Mouse (Mus musculus): ENCODE measurements around the gene Ddx19b. TPM values are rescaled to one million over a fixed set of nuclear protein-coding genes. Genes with fewer than 3 reads are reported as not detected.

The Ddx19b gene
- polyA plus RNA-seq, 1 experiment from 2014 or later, result 7.4 TPM

GRCm38 (mm10) chr8:111061688-111062071, 30.1 kb upstream of the Ddx19b start:
- 1% methylated on average over 14 of the region's 14 CpGs for WGBS
- no peaks in the 10 kb centered on the region for H3K27me3 ChIP-seq (replicated peaks; ENCODE audit: control insufficient read depth, insufficient read depth, low read length)
- peaks cover 41% of the 10 kb centered on the region for H3K4me1 ChIP-seq (ENCODE audit: control insufficient read depth, insufficient read depth, low read length)
- peak overlapping the region; percentile 71 for H3K4me3 ChIP-seq (ENCODE audit: low read length)
- no peak for ATAC-seq
- no peaks in the 10 kb centered on the region for H3K9me3 ChIP-seq (ENCODE audit: control insufficient read depth, low read length)
- peak overlapping the region; percentile 64 for H3K9ac ChIP-seq (ENCODE audit: low read depth, low read length)
- no peaks in the 10 kb centered on the region for H3K36me3 ChIP-seq (ENCODE audit: control insufficient read depth, insufficient read depth, low read length)
- peak overlapping the region; percentile 90 for H3K4me2 ChIP-seq (ENCODE audit: low read depth, low read length)
- peak overlapping the region; percentile 31 for H3K27ac ChIP-seq (ENCODE audit: low read length)

- no peak overlapping the region for H3K27ac ChIP-seq (ENCODE audit: low read length)
These were observed 27.5 kb upstream of the Ddx19b start for GRCm38 (mm10) chr8:111058946-111059572.

GRCm38 (mm10) chr8:111056691-111057293, 25.2 kb upstream of the Ddx19b start:
- Histone ChIP-seq H3K9me3 (ENCODE audit: control insufficient read depth, low read length) (no peaks in the 10 kb centered on the region), H3K36me3 (ENCODE audit: control insufficient read depth, insufficient read depth, low read length) (peaks cover 34% of the 10 kb centered on the region), H3K9ac (ENCODE audit: low read depth, low read length) (peak overlapping the region; percentile 96), H3K4me2 (ENCODE audit: low read depth, low read length) (peak overlapping the region; percentile 89), H3K4me1 (ENCODE audit: control insufficient read depth, insufficient read depth, low read length) (peaks cover 40% of the 10 kb centered on the region), H3K27me3 (replicated peaks; ENCODE audit: control insufficient read depth, insufficient read depth, low read length) (no peaks in the 10 kb centered on the region), H3K4me3 (ENCODE audit: low read length) (peak overlapping the region; percentile 93), H3K27ac (ENCODE audit: low read length) (peak overlapping the region; percentile 92)
- ATAC-seq, result peak; percentile 66
- under 1% methylated on average over 56 of the region's 63 CpGs for WGBS

More at GRCm38 (mm10) chr8:111058946-111059572, 27.5 kb upstream of the Ddx19b start:
- H3K4me1 ChIP-seq (ENCODE audit: control insufficient read depth, insufficient read depth, low read length), result peaks cover 41% of the 10 kb centered on the region
- H3K9ac ChIP-seq (ENCODE audit: low read depth, low read length), result no peak overlapping the region
- 52% methylated on average over 2 of the region's 2 CpGs for WGBS
- peaks cover 14% of the 10 kb centered on the region for H3K36me3 ChIP-seq (ENCODE audit: control insufficient read depth, insufficient read depth, low read length)
- H3K4me2 ChIP-seq (ENCODE audit: low read depth, low read length), result no peak overlapping the region
- no peaks in the 10 kb centered on the region for H3K27me3 ChIP-seq (replicated peaks; ENCODE audit: control insufficient read depth, insufficient read depth, low read length)
- H3K4me3 ChIP-seq (ENCODE audit: low read length), result no peak overlapping the region
- no peak for ATAC-seq
- no peaks in the 10 kb centered on the region for H3K9me3 ChIP-seq (ENCODE audit: control insufficient read depth, low read length)

GRCm38 (mm10) chr8:111056158-111056663, 24.7 kb upstream of the Ddx19b start, which contains the start of gene Exosc6:
TSS of gene Exosc6 (plus strand) at chr8:111056339.
- peak within 1 kb of the TSS; percentile 96 for H3K9ac ChIP-seq (ENCODE audit: low read depth, low read length)
- H3K27ac ChIP-seq (ENCODE audit: low read length), result peak within 1 kb of the TSS; percentile 92
- peak; percentile 91 for ATAC-seq
- H3K4me2 ChIP-seq (ENCODE audit: low read depth, low read length), result peak within 1 kb of the TSS; percentile 89
- peaks cover 34% of the 10 kb centered on the region for H3K36me3 ChIP-seq (ENCODE audit: control insufficient read depth, insufficient read depth, low read length)
- H3K27me3 ChIP-seq (replicated peaks; ENCODE audit: control insufficient read depth, insufficient read depth, low read length), result no peaks in the 10 kb centered on the region
- H3K4me1 ChIP-seq (ENCODE audit: control insufficient read depth, insufficient read depth, low read length), result peaks cover 35% of the 10 kb centered on the region
- H3K4me3 ChIP-seq (ENCODE audit: low read length), result peak within 1 kb of the TSS; percentile 93
- H3K9me3 ChIP-seq (ENCODE audit: control insufficient read depth, low read length), result no peaks in the 10 kb centered on the region
- WGBS, result under 1% methylated on average over 66 of the region's 68 CpGs

GRCm38 (mm10) chr8:111055661-111056060, 24.1 kb upstream of the Ddx19b start:
- peak overlapping the region; percentile 93 for H3K4me3 ChIP-seq (ENCODE audit: low read length)
- no peak overlapping the region for H3K9ac ChIP-seq (ENCODE audit: low read depth, low read length)
- peaks cover 29% of the 10 kb centered on the region for H3K4me1 ChIP-seq (ENCODE audit: control insufficient read depth, insufficient read depth, low read length)
- H3K27ac ChIP-seq (ENCODE audit: low read length), result no peak overlapping the region
- no peaks in the 10 kb centered on the region for H3K27me3 ChIP-seq (replicated peaks; ENCODE audit: control insufficient read depth, insufficient read depth, low read length)
- 0 out of 2 replicates have a peak, but pooled peaks have one; percentile 12 for ATAC-seq
- H3K4me2 ChIP-seq (ENCODE audit: low read depth, low read length), result no peak overlapping the region
- H3K36me3 ChIP-seq (ENCODE audit: control insufficient read depth, insufficient read depth, low read length), result peaks cover 34% of the 10 kb centered on the region
- WGBS, result 69% methylated on average over 2 of the region's 2 CpGs
- H3K9me3 ChIP-seq (ENCODE audit: control insufficient read depth, low read length), result no peaks in the 10 kb centered on the region

GRCm38 (mm10) chr8:111055031-111055634, 23.6 kb upstream of the Ddx19b start:
- no peak for ATAC-seq
- WGBS, result 90% methylated on average over 17 of the region's 17 CpGs
- peaks cover 37% of the 10 kb centered on the region for H3K36me3 ChIP-seq (ENCODE audit: control insufficient read depth, insufficient read depth, low read length)

GRCm38 (mm10) chr8:111053827-111054518, 22.4 kb upstream of the Ddx19b start:
- no peak for ATAC-seq
- Histone ChIP-seq H3K9me3 (ENCODE audit: control insufficient read depth, low read length) (no peaks in the 10 kb centered on the region), H3K4me1 (ENCODE audit: control insufficient read depth, insufficient read depth, low read length) (peaks cover 17% of the 10 kb centered on the region), H3K27ac (ENCODE audit: low read length) (no peak overlapping the region), H3K27me3 (replicated peaks; ENCODE audit: control insufficient read depth, insufficient read depth, low read length) (no peaks in the 10 kb centered on the region), H3K4me3 (ENCODE audit: low read length) (no peak overlapping the region), H3K36me3 (ENCODE audit: control insufficient read depth, insufficient read depth, low read length) (peaks cover 46% of the 10 kb centered on the region), H3K4me2 (ENCODE audit: low read depth, low read length) (no peak overlapping the region), H3K9ac (ENCODE audit: low read depth, low read length) (no peak overlapping the region)
- 94% methylated on average over 12 of the region's 12 CpGs for WGBS

More at GRCm38 (mm10) chr8:111055031-111055634, 23.6 kb upstream of the Ddx19b start:
- Histone ChIP-seq H3K4me1 (ENCODE audit: control insufficient read depth, insufficient read depth, low read length) (peaks cover 25% of the 10 kb centered on the region), H3K27me3 (replicated peaks; ENCODE audit: control insufficient read depth, insufficient read depth, low read length) (no peaks in the 10 kb centered on the region), H3K4me3 (ENCODE audit: low read length) (no peak overlapping the region), H3K9me3 (ENCODE audit: control insufficient read depth, low read length) (no peaks in the 10 kb centered on the region), H3K27ac (ENCODE audit: low read length) (no peak overlapping the region), H3K4me2 (ENCODE audit: low read depth, low read length) (no peak overlapping the region), H3K9ac (ENCODE audit: low read depth, low read length) (no peak overlapping the region)

- ATAC-seq, result no peak
- Histone ChIP-seq H3K9ac (ENCODE audit: low read depth, low read length) (no peak overlapping the region), H3K4me3 (ENCODE audit: low read length) (no peak overlapping the region), H3K27me3 (replicated peaks; ENCODE audit: control insufficient read depth, insufficient read depth, low read length) (no peaks in the 10 kb centered on the region), H3K36me3 (ENCODE audit: control insufficient read depth, insufficient read depth, low read length) (peaks cover 36% of the 10 kb centered on the region), H3K27ac (ENCODE audit: low read length) (no peak overlapping the region), H3K4me1 (ENCODE audit: control insufficient read depth, insufficient read depth, low read length) (no peaks in the 10 kb centered on the region), H3K9me3 (ENCODE audit: control insufficient read depth, low read length) (no peaks in the 10 kb centered on the region), H3K4me2 (ENCODE audit: low read depth, low read length) (no peak overlapping the region)
- 92% methylated on average over 7 of the region's 7 CpGs for WGBS
These were observed 17.6 kb upstream of the Ddx19b start for GRCm38 (mm10) chr8:111049106-111049505.

GRCm38 (mm10) chr8:111048694-111049093, 17.1 kb upstream of the Ddx19b start:
- WGBS, result 92% methylated on average over 2 of the region's 2 CpGs
- Histone ChIP-seq H3K27me3 (replicated peaks; ENCODE audit: control insufficient read depth, insufficient read depth, low read length) (no peaks in the 10 kb centered on the region), H3K9me3 (ENCODE audit: control insufficient read depth, low read length) (no peaks in the 10 kb centered on the region), H3K4me2 (ENCODE audit: low read depth, low read length) (no peak overlapping the region), H3K4me3 (ENCODE audit: low read length) (no peak overlapping the region), H3K4me1 (ENCODE audit: control insufficient read depth, insufficient read depth, low read length) (no peaks in the 10 kb centered on the region), H3K36me3 (ENCODE audit: control insufficient read depth, insufficient read depth, low read length) (peaks cover 33% of the 10 kb centered on the region), H3K9ac (ENCODE audit: low read depth, low read length) (no peak overlapping the region), H3K27ac (ENCODE audit: low read length) (no peak overlapping the region)
- ATAC-seq, result no peak
